Mouse (Mus musculus) midbrain, postnatal 0 days (tissue): ENCODE results near the gene Atp2a3. TPM values are rescaled to one million over a fixed set of nuclear protein-coding genes. Genes with fewer than 3 reads are reported as not detected.

Source experiments
- ATAC-seq: fragments of 200-750 bp; cut with Nextera tagmentation; 2 replicates; pipeline ENCODE4 v1.8.0; 2017; ENCODE audit warnings: moderate number of reproducible peaks, mild to moderate bottlenecking, moderate TSS enrichment, moderate library complexity; ENCODE audit not compliant: low FRiP score
- DNase-seq: peaks from one replicate; pipeline ENCODE4 v3.0.0-alpha.2; 2015; ENCODE audit warnings: low spot score
- H3K27ac ChIP-seq: fragments of 300-500 bp; sonication (generic); 2 replicates; pipeline ENCODE4 v1.5.1; 2014; ENCODE audit warnings: low read depth, mild to moderate bottlenecking, low read length, mixed read lengths
- H3K27me3 ChIP-seq: fragments of 300-500 bp; sonication (generic); 2 replicates; pipeline ENCODE4 v1.6.1; 2014; ENCODE audit warnings: low read length, control low read depth, mixed read lengths; ENCODE audit not compliant: insufficient read depth
- H3K36me3 ChIP-seq: fragments of 300-500 bp; sonication (generic); 2 replicates; pipeline ENCODE4 v1.6.1; 2014; ENCODE audit warnings: low read length, control low read depth, mixed read lengths; ENCODE audit not compliant: insufficient read depth
- H3K4me1 ChIP-seq: fragments of 300-500 bp; sonication (generic); 2 replicates; pipeline ENCODE4 v1.6.1; 2014; ENCODE audit warnings: mild to moderate bottlenecking, control low read depth, antibody characterized with exemption, low read length, mixed read lengths; ENCODE audit not compliant: insufficient read depth
- H3K4me2 ChIP-seq: fragments of 300-500 bp; sonication (generic); 2 replicates; pipeline ENCODE4 v1.6.1; 2014; ENCODE audit warnings: low read depth, mild to moderate bottlenecking, low read length, mixed read lengths; ENCODE audit not compliant: poor library complexity, severe bottlenecking
- H3K4me3 ChIP-seq: fragments of 300-500 bp; sonication (generic); 2 replicates; pipeline ENCODE4 v1.5.1; 2014; ENCODE audit warnings: low read depth, mild to moderate bottlenecking, low read length, moderate library complexity
- H3K9ac ChIP-seq: fragments of 300-500 bp; sonication (generic); replicated peaks from 2 replicates; pipeline ENCODE4 v1.6.1; 2014; ENCODE audit warnings: mild to moderate bottlenecking, low read length, moderate library complexity, mixed read lengths; ENCODE audit not compliant: poor library complexity, severe bottlenecking
- H3K9me3 ChIP-seq: fragments of 300-500 bp; sonication (generic); 2 replicates; pipeline ENCODE4 v1.6.1; 2016; ENCODE audit warnings: low read length, control low read depth
- CTCF ChIP-seq: IDR thresholded peaks from 2 replicates; pipeline ENCODE4 v1.5.1; 2016; ENCODE audit warnings: antibody characterized with exemption, mild to moderate bottlenecking
- WGBS: fragments of 180-500 bp; shearing (Covaris S2); extraction: QIAGEN DNeasy Blood & Tissue Kit; methylation state at CpG from one replicate; pipeline ENCODE4 v1.1.7; 2014; 5-methylcytosine and 5-hydroxymethylcytosine counted together
- polyA plus RNA-seq: library from polyadenylated mRNA; unstranded; fragments of >200 nt; fragmentation: Nextera tagmentation; extraction: Ambion mirVana; gene quantifications from 2 replicates; pipeline ENCODE4 v1.2.1, GENCODE M21; 2015
- total RNA-seq: library from RNA; depleted of rRNA; stranded (reverse); fragments of >200 nt; gene quantifications from 2 replicates; pipeline ENCODE4 v1.2.3, GENCODE M21; 2014

Gene Atp2a3
- total and polyA plus RNA-seq, 2 experiments from 2014 or later, result 2.5 to 2.7 TPM

GRCm38 (mm10) chr11:73006377-73006776, 45.4 kb downstream of the Atp2a3 start:
- ATAC-seq, result no peak
- peak; percentile 86 for TF ChIP-seq CTCF
- Histone ChIP-seq H3K4me1 (no peaks in the 10 kb centered on the region), H3K27me3 (no peaks in the 10 kb centered on the region; the same call in 1 of the 2 replicates), H3K9ac (no peak overlapping the region), H3K4me3 (no peak overlapping the region), H3K9me3 (no peaks in the 10 kb centered on the region), H3K36me3 (no peaks in the 10 kb centered on the region), H3K4me2 (no peak overlapping the region), H3K27ac (no peak overlapping the region)
- 2% methylated on average over 2 of the region's 2 CpGs for WGBS
- peak; percentile 79 for DNase-seq

DNA sequence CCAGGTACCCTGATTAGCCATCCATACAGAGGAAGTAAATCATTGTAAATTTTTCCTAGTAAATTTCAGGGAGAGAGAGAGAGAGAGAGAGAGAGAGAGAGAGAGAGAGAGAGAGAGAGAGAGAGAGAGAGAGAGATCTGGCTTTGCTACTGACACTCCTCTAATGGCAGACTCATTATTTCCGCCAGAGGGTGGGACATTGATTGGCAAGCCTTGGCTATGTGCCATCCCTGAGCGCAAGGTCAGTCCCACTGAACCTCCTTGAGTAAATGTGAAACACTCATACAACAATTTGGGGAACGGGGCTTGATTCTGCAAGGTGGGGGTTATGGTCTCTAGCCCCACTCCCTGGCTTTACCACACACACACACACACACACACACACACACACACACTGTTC, 46.1 kb downstream of the Atp2a3 start:
- Histone ChIP-seq H3K4me2 (no peak overlapping the region), H3K4me1 (no peaks in the 10 kb centered on the region), H3K4me3 (no peak overlapping the region), H3K9ac (no peak overlapping the region), H3K9me3 (no peaks in the 10 kb centered on the region), H3K27ac (no peak overlapping the region), H3K36me3 (no peaks in the 10 kb centered on the region), H3K27me3 (no peaks in the 10 kb centered on the region; the same call in 1 of the 2 replicates)
- ATAC-seq (no peak), DNase-seq (no peak)
- no peak for TF ChIP-seq CTCF
- 80% methylated on average over 3 of the region's 3 CpGs for WGBS

DNA sequence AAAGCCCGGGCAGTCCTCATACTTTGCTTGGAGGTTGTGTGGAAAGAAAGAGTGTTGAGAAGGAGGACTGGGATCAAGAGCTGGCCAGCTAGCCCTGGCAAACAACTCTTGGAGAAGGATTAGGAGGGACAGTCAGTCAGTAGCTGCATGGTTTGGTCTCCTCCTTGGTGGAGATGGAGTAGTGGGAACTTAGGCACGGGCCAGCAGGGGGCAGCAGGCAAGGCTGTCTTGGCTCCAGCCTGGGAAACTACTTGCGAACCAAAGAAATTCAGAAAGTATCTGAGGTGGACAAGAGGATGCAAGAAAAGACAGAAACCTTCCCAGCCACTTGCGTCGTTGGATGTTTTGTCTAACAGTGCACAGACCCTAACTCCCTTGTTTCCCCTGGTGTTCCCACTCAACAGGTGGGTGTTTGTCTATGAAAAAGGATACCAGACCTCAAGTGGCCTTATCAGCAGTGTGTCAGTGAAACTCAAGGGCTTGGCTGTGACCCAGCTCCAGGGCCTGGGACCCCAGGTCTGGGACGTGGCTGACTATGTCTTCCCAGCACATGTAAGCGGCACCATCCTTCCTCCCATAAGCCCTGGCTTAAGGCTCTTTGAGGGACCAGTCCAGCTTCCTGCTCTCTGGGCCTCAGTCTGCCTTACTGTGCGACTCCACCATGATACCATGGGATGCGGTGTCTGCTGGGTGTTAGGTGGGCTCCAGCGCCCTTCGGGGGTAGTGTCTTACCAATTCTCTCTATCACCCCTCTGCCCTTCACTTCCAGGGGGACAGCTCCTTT, 46.9 kb downstream of the Atp2a3 start:
- Histone ChIP-seq H3K9ac (no peak overlapping the region), H3K9me3 (no peaks in the 10 kb centered on the region), H3K4me3 (no peak overlapping the region), H3K4me1 (no peaks in the 10 kb centered on the region), H3K36me3 (no peaks in the 10 kb centered on the region), H3K4me2 (no peak overlapping the region), H3K27me3 (no peaks in the 10 kb centered on the region; the same call in 1 of the 2 replicates), H3K27ac (no peak overlapping the region)
- TF ChIP-seq CTCF, result peak; percentile 77
- ATAC-seq (no peak), DNase-seq (peak; percentile 47)
- 62% methylated on average over 11 of the region's 11 CpGs for WGBS

GRCm38 (mm10) chr11:73008826-73009225, 47.9 kb downstream of the Atp2a3 start:
- no peak overlapping the region for H3K27ac ChIP-seq
- H3K36me3 ChIP-seq, result no peaks in the 10 kb centered on the region
- 78% methylated on average over 2 of the region's 2 CpGs for WGBS
- H3K4me2 ChIP-seq, result no peak overlapping the region
- no peaks in the 10 kb centered on the region for H3K9me3 ChIP-seq
- TF ChIP-seq CTCF, result no peak
- no peak overlapping the region for H3K9ac ChIP-seq
- no peak for ATAC-seq
- no peak for DNase-seq
- no peak overlapping the region for H3K4me3 ChIP-seq
- no peaks in the 10 kb centered on the region; the same call in 1 of the 2 replicates for H3K27me3 ChIP-seq
- H3K4me1 ChIP-seq, result no peaks in the 10 kb centered on the region

- H3K4me2 ChIP-seq, result no peak overlapping the region
- 54% methylated on average over 13 of the region's 13 CpGs for WGBS
- TF ChIP-seq CTCF, result no peak
- no peaks in the 10 kb centered on the region; the same call in 1 of the 2 replicates for H3K27me3 ChIP-seq
- H3K36me3 ChIP-seq, result no peaks in the 10 kb centered on the region
- H3K27ac ChIP-seq, result no peak overlapping the region
- H3K4me3 ChIP-seq, result no peak overlapping the region
- no peak for DNase-seq
- no peak for ATAC-seq
- 0 out of 2 replicates have a peak overlapping the region, but pooled peaks have one; percentile 13 for H3K9ac ChIP-seq
- no peaks in the 10 kb centered on the region for H3K4me1 ChIP-seq
- H3K9me3 ChIP-seq, result no peaks in the 10 kb centered on the region
These were observed 48.7 kb downstream of the Atp2a3 start for GRCm38 (mm10) chr11:73009531-73010274.

DNA sequence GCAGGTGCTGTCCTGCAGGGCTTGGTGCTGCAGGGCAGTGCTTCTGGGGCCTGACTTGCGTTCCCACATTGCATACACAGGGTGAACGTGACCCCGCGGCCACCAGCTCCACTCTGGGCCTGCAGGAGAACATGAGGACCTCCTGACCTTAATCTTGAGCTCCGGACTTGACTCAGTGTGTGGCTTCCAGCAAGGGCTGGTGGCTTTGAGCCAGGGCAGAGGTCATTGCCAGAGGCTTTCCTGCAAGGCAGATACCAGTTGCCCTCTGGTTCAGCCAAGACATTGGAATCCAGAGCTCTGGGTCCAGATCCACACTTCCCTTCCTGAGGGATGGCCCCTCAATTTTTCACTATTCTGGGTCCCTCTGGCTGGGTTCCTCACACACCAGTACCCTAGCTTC, 53.0 kb downstream of the Atp2a3 start:
- TF ChIP-seq CTCF, result no peak

More for the DNA sequence above, 53.0 kb downstream of the Atp2a3 start:
- no peak for ATAC-seq
- no peak overlapping the region for H3K9ac ChIP-seq
- H3K4me1 ChIP-seq, result no peaks in the 10 kb centered on the region
- no peaks in the 10 kb centered on the region for H3K9me3 ChIP-seq
- 80% methylated on average over 5 of the region's 5 CpGs for WGBS
- no peaks in the 10 kb centered on the region; the same call in 1 of the 2 replicates for H3K27me3 ChIP-seq
- no peaks in the 10 kb centered on the region for H3K36me3 ChIP-seq
- no peak for DNase-seq
- no peak overlapping the region for H3K4me2 ChIP-seq
- H3K27ac ChIP-seq, result no peak overlapping the region
- no peak overlapping the region for H3K4me3 ChIP-seq
